Mouse (Mus musculus) retina, postnatal 7 days (tissue): ENCODE measurements around the gene Gm47289.
A peak's percentile ranks its signal among the peaks of the same experiment; 100 is the strongest.

Experiments
- DNase-seq: peaks from one replicate; pipeline ENCODE4 v3.0.0-alpha.2; 2012; ENCODE audit warnings: low read depth, low spot score

The Gm47289 gene

GRCm38 (mm10) chr9:119156278-119157201, 2.4 kb upstream of the Gm47289 start, which contains the start of gene Acaa1b:
Acaa1b (minus strand) TSS chr9:119157093.
- peak; percentile 61 for DNase-seq

DNA sequence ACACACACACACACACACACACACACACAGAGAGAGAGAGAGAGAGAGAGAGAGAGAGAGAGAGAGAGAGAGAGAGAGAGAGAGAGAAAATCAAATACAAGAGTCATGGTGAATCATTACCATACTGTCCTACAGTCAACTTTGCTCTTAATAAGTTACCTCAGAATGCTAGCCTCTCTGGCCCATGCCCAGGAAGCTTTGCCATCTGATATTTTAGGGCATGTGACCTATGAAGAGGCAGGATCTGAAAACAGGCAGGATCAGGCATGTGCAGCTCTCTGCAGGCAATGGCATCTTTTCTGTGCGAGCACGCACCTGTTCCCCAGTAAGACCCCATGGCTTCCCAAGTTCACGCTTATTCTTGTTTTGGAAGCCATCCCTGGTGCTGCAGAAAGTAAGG, 1.7 kb downstream of the Gm47289 start:
- no peak for DNase-seq

GRCm38 (mm10) chr9:119164743-119165142, 5.8 kb downstream of the Gm47289 start:
- DNase-seq = no peak

DNA sequence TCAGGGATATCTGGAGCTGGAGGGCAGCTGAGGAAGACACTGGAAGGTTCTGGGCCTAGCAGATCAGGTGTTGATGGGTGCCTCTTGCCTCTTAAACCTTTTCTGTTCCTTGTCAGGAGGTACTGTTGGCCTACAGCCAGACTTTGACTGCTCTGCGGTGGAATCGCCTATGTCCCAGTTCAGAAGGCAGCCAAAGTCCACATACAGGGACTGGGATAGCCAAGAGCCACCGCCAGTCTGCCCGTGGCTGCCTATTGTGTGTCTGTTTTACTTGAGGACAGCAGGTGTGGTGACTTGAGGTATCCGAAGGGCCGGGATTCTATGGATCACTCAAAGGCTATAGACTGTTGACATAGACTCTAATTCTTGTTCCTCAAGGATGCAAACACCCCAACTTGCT, 6.6 kb downstream of the Gm47289 start:
- no peak for DNase-seq

GRCm38 (mm10) chr9:119167608-119168007, 8.6 kb downstream of the Gm47289 start:
- no peak for DNase-seq

DNA sequence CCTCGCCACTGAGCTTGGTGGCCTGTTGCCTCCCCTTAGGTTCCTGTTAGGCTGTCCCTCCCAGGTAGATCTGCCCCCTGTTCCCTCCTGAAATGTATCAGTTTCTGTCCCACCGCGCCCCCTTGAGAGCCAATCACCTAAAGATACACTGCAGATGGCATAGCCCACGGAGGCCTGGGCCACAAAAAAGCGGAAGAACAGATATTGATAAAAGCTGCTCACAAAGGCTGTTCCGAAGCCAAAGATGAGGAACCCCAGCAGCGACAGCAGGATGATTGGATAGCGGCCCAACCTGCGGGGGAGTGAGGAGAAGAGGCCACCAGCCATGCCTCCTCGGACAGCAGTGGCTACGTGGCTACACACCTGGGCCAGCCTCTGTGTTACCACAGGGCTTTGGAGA, 20.3 kb downstream of the Gm47289 start:
- no peak for DNase-seq

DNA sequence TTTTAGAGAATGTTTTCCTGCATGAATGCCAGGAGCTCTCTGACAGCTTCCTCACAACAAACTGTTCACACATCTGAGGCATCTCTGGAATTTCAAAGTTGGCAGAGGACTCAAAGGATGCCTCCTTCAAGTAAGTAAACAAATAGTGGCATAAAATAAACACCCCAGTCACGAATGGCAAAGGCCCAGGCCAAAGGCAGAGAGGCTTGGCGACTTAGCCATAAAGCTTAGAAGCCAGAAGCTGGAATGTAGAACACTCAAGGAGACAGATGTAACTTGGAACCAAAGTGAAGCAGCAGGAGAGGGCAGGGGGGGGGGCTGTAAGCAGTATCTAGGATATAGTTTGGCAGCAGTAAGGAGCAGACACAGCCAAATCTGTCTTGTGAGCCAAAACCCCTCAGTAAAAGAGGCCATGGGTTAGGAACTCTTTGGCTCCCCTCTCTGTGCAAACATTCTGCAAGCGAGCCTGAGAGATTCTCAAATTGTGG, 22.3 kb downstream of the Gm47289 start:
- no peak for DNase-seq

DNA sequence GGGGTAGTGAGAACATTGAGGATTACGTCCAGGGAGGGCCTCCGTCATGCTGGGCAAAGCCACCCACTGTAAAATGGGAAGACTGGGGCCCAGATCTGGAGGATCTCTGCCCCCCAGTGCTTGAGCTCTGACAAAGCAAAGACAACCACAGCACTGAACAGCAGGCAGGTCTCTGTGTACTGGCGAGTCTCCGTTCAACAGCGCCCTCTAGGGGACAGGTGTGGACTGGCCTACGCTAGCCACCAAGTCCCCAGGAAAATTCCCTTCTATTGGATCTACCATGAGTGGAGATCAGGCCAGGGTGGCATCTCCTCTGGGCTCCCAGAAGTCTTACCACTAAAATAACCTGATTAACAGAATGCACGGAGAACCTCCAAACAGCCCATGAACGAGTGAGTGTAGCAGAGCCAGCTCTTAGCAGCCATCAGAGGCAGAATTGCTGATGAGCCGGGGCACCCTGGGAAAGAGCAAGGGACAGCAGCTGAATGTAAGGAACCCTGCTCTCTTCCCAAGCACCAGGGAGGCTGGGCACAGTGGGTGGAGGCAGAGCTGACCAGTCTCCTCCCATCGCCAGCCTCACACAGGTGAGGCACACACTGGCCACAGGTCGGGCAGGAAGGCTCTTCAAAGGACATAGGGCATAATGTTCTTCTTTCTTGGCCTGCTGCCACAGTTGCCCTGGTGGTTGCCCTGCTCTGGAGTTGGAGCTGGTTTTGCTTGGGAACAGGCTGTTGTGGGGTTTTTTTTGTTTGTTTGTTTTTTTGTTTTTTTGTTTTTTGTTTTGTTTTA, 33.4 kb downstream of the Gm47289 start:
- peak; percentile 23 for DNase-seq

GRCm38 (mm10) chr9:119199151-119199861, 40.3 kb downstream of the Gm47289 start:
- no peak for DNase-seq

DNA sequence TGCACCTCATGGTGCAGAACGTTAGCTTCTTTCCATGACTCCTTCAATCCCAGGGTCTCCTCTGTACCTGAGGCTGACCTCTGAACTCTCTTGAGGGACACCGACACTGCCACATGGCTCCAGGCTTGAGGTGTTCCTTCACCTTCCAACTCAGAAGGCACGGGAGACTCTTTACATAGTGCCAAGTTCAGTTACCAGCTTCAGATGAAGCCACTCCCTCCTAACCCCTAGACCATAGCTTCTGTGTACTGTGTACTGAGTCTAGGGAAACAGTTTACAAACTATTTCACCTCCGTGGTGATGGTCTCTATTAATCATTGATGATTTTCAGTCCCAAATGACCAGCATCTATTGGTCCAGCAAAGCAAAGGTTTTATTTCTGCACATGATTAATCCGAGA, 42.7 kb downstream of the Gm47289 start:
- DNase-seq = no peak

DNA sequence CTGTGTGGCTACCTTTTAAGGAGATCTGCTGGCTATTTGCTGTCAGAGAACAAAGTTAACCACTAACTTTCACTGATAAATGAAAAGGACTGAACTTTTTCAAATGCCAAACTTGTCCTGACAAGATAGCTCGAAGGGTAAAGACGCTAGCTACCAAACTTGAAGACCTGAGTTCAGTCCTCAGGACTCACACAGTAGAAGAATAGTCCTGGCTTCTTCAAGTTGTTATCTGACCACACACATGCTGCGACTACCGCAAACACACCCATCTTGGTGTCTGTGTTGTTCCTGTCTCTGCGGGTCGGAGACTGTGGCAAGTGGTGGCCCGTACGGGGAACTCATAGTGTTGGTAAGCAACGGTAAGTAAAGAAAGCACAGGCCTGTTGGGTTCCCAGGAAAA, 44.7 kb downstream of the Gm47289 start:
- DNase-seq = no peak

GRCm38 (mm10) chr9:119205756-119206155, 46.8 kb downstream of the Gm47289 start:
- no peak for DNase-seq

DNA sequence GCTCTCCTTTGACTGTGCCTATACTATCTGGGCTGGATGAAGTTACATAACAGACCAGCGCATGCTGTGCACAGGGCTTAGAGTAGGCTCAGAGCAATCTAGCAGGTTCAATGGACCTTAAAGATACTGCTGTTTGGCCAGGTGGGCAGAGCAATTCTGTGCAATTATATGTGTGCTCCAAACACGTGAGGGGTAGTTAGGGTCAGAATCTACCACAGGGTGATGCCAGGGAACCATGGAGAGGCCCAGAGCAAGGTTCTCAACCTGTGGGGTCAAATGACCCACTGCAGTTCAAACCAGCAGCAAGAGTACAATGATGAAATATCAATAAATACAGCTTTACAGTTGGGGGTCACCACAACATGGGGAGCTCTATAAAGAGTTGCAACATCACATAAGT, 47.7 kb downstream of the Gm47289 start:
- DNase-seq = no peak

- no peak for DNase-seq
Observed at GRCm38 (mm10) chr9:119207113-119207512, 48.2 kb downstream of the Gm47289 start.

GRCm38 (mm10) chr9:119208998-119209397, 50.0 kb downstream of the Gm47289 start, which contains the start of gene Slc22a13:
Slc22a13 (minus strand) TSS chr9:119209098.
- DNase-seq = no peak
